Mouse (Mus musculus) NIH3T3 (cell line): Measurements from ENCODE around the gene Klf15.
A peak's percentile ranks its signal among the peaks of the same experiment; 100 is the strongest.

ENCODE experiments used
- DNase-seq: peaks from one replicate; pipeline ENCODE4 v3.0.0-alpha.2; 2012; ENCODE audit warnings: low read depth

Gene Klf15

DNA sequence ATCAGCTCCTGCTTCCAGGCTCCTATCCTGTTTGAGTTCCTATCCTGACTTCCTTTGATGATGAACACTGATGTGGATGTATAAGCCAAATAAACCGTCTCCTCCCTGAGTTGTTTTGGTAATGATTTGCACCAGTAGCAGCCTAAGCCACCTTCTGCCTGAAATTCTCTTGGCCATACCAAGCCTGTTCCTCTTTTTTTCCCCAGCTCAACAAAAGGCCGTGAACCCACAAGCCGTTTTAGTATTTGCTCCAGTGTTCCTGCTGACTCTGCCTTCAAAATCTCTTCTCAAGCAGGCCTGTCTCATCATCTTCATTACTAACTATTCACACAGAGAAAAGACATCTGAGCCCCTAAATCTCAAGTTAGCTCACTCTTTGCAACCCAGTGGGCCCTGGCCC lies 31.8 kb downstream of the Klf15 start:
- no peak for DNase-seq

DNA sequence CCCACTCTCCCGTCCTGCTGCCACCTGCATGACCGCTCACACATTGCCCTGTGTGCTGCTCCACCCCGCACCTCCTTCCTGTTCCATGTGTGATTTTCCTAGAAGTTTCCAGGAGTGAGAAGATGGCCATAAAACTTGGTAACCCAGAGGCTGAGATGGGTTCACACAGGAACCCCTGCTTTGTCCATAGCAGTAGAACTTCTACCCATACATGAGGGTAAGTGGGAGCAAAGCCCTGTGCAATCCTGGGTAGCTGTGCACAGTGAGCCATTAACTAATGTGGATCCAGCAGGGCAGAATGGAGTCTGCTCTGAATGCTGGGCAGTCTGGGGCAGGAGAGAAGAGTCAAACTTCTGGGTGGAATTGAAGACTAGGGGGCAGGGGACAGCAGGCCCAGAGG lies 32.2 kb downstream of the Klf15 start:
- DNase-seq: no peak

DNA sequence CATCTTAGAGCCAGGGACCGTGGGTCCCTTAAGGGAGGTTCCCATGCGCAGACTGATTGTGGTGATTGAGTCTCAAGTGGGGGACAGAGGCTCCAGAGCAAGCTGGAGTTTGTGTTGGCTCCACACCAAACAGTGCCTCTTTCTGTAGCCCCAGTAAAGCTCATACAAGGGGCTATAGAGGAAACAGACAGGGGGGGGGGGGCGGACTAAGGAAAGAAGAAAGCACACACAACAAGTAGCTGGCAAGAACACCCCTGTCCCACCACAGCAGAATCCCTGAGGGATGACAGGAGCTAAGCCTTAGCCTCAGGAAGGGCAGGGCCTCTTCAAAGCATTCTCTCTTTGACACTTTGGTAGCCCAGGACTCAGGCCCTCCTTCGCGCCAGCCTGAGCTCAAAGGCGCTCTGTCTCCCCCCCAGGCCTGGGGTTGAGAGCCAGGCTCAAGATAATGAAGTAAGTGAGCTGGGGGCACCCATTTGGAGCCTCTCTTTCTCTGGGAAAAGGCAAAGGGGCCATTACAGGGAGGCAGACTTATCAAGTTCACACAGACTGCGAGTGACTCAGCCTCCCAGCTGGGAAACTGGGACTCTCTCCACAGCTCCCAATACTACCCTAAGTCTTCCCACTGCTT lies 33.0 kb downstream of the Klf15 start:
- DNase-seq: peak; percentile 59

DNA sequence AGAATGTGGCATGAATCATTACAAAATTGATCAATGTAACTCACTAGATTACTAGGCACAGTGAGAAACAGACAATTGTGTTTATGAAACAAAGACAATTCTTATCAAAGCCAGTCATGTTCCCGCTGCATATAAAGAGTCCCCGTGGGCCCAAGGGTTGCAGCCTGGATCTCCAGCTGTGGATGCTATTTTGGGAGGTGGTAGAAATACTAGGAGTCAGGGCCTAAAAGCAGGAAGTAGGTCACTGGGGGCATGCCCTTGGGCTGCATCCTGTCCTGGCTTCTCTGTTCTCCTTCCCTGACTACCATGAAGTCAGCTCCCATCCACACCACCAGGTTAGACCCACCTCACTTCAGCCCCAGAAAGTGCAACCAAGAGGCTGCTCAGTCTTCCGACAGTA lies 33.8 kb downstream of the Klf15 start:
- no peak for DNase-seq

DNA sequence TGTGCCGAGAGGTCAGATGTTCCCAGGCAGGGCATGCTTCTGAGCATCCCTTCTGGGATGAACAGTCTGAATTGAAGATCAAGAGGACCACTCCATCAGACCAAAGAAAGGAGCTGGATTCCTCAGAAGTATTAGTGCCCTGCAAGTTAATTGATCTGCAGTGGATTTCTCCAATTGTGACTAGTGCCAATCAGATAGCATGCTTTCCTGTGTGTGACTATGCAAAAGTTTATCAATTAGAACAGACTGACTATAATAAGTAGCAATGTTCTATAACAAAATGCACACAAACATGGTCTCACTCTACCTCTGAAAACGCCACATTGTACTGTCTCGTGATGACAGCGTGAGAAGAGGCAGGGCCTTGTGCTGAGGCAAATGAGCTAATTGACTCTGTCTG lies 37.1 kb downstream of the Klf15 start:
- DNase-seq: no peak

DNA sequence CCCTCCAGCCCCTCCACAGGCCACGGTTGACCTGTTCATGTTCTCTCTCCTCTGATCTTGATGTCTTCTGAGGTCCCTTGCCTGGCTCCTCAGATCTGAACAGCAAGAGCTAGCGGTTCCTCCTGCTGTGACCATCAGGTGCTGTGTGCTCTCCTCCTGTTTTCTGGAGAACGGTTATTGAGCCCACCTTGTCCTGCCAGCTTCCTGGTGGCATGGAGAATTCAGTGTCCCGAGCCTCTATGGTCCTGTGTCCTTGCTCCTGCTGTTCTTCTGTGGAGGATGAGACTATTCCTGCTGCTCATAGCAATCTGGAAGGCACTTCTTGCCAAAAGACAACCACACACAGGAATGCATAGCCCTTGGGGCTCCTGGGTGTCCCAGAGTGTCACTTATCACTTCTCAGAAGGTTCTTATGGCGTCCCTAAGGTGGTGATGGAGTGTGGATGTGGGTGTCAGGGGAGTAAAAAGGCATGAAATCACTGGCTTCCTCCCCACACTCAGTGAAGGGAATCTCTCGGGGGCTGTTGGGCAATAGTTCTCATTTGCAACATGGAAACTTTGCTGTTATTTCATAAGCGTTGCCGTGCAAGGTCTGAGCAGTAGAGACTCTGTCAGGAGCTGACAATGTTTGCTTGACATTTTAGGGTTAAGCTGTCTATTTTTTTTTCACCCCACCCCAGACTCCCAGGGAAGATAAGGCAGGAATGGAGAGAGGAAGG lies 39.0 kb downstream of the Klf15 start:
- DNase-seq: peak; percentile 61

DNA sequence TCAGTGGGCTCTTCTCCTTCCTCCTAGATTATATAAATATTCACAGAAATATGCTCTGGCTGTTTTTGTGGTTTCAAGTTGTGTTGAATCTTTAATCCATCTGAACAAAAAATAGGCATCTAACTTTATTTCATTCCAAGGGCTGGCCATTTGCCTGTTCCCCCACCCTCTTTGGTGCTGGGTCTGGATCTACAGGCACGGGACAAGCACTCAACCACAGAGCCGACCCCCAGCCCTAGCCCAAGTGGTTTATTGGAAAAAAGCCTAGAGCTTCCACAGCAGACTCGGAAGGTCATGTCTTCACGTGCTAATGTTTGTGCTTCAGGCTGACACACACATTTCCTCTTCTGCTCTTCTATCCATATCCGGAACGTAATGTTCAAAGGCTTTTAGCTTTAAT lies 43.5 kb downstream of the Klf15 start:
- DNase-seq: peak; percentile 54

DNA sequence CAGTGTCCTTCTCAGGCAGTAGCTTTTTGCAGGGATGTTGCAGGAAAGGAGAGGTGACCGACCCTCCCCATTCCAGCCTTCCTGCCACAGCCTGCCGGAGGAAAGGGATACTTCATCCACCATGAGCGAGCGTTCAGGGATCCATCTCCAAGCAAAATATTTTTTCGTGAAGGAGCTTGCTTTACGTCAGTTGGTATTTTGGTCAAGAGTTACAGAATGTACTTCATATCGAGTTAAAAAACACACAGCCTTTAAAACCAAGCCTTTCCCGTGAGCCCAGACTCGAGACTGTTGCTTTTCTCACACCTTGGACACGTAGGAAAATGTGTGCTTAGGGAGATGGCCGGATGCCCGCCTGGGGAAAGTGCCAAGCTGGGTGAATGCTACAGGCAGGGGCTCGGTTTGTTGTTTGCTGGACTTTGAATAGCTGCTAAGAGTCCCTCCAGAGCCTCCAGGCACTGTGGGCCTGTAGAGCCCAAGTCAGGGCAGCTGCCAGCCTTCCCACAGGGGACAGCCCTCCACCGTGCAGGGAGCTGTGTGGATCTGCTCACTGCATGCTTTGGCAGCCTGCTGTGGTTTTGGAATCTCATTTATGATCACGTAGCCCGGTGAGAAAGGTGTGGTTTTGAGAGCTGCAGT lies 44.4 kb downstream of the Klf15 start:
- peak; percentile 77 for DNase-seq

DNA sequence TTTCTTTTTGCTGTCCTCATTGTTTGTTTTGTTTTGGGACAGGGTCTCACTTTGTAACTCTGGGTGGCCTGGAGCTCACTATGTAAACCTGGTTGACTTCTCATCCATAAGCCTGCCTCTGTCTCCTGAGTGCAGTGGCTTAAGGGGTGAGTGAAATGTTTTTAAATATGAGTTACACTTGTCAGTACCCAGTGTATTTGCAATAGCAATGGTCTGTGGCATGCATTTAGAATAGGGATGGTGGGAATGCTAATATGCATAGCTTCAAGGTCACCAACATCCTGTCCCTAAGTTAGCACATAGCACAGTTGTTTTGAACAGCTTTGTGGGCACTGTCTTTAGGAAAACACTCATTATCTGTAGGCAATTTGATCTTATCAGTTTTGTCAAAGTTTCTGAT lies 45.1 kb downstream of the Klf15 start:
- DNase-seq: no peak

DNA sequence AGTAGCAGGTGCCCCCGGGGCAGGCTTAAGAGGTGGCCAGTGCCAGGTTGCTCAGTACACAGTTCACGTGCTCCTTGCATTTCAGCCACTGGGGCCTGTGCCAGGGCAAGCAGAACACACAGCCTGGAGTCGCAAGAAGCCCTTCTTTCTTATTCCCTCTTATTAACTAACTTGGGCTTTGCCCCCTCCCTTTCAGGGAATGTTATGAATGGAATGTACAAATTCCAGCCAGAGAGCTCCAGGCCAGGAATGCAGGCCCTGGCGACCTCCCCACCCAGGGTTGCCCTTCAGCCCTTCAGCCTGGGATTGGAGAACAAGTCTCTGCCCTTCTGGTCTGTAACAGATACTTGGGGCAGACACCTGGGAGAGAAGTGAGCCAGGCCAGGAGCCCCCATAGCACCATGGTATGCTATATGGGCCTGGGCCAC lies 45.8 kb downstream of the Klf15 start:
- DNase-seq: peak; percentile 44

DNA sequence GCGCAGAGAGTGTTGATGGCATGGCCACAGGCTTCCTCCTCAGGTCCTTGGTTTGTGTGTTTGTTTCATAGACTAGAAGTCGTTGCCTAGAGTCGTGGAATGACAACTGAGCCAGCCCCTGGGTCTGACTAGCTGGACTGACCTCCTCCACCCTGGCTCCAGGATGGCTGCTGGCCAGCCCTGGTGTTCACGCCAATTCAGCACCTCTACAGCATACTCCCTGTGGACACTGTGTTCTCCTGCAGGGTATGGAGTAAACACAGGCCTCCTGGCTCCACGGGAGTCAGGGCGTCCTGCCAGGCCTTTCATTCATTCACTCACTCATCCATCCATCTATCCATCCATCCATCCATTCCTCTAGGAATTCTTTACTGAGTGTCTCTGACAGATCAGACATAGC lies 46.7 kb downstream of the Klf15 start:
- DNase-seq: peak; percentile 66

DNA sequence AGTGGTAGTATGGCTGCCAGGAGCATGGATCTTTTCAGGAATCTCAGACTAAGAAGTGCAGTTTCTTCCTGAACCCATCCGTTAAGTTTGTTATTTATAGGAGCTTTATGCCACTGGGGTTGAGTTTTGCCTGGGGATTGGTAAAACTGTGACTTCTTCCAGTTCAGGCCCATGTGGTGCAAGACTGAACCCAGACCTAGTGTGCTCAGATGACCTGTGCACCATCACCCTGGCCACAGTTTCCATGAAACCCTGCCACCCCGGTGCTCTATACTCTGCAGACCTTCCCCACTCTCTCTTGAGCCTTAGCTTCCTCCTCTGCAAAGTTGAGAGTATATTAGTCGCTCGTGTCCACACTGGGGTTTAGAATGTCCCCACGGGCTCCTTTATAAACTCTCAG lies 50.0 kb downstream of the Klf15 start:
- DNase-seq: no peak

DNA sequence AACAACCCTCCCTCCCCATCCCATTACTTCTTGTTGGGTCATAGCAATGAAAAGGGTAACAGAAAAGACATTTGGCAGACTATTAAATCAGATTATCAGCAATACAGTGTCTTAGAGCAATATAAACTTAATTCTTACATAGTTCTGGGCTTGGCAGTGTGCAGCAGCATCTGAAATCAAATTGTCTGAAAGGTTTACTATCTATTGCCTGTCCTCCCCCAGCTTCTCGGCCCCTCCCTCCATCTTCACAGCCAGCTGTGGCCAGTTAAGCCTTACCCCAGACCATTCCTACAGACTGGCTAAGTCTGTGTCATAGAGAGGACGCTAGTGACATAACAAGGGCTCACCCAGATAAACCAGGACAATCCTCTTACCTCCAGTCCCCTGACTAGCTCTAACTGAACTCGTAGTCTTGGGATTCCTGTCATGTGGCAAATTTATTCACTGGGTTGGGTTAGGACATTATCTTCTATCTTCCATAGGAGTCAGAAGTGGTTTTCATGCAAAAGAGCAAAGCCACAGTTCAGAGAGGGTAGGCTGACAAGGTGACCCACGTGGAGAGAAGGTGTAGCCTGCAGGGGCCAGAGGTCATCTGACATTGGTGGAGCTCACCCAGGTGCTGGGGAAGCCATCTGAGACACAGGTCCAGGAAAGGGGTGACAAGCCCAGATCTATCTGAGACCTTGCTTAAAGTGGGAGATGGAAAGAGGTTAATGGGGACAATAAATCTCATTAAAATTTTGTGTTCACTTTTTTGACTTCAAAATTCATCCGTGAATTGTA lies 50.9 kb downstream of the Klf15 start:
- no peak for DNase-seq

DNA sequence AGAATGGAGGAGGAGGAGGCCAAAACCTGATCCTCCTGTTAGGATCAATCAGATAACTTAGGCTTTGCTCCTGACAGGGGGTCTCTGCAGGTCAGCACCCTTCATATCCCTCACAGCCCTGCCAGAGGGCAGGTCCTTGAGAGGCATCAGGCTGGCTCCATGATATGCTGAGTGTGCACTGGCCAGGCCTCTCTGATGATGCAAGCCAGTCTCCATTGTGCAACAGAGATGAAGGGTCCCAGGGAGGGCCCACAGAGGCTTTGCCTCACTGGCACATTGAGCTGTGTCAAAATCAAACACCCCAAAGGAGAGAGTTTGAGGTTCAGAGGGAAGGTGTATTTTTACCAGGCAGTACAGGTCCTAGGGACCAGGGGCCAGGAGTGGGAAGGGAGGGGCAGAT lies 52.0 kb downstream of the Klf15 start:
- DNase-seq: peak; percentile 38

DNA sequence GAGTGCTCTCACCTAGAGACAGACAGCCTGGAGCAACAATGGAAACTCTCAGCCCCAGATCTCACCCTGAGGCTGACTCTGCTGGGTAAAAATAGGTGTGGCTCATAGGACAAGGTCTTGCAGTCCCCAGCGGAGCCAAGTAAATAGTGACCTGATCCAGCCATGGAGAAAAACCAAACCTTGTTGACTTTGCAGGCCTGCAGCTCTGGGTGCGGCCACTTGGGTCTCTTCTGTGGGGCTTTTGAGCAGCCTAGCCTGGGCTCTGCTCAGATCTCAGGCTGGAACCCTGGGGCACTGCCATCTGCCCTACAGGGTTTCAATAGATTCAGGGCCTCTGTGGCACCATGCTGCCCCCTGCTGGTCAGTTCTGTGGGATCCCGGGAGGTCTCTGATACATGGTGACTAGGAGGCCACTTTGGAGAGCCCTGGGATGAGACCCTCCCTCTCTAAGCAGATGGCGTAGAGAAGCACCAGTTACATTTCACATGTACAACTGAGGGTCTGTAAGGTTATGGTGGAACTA lies 52.6 kb downstream of the Klf15 start:
- DNase-seq: peak; percentile 87

DNA sequence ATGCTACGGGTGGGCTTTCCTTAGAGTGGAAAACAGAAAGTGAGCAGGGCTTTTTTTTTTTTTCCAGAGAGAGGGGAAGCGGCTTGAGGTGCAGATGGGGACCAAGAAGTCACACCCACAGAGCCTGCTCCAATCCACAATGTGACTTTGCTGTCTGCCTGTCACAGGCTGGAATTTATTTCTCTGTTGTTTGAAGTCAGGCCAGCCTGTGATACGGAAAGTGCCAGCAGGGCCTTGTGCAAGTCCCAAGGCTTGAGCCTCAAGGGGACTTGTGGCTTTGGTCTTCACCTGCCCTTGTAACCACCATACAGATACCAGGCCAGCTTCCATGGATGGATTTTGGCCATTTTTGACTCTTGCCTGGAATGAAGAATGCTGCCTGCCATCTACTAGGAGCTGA lies 56.5 kb downstream of the Klf15 start:
- no peak for DNase-seq

DNA sequence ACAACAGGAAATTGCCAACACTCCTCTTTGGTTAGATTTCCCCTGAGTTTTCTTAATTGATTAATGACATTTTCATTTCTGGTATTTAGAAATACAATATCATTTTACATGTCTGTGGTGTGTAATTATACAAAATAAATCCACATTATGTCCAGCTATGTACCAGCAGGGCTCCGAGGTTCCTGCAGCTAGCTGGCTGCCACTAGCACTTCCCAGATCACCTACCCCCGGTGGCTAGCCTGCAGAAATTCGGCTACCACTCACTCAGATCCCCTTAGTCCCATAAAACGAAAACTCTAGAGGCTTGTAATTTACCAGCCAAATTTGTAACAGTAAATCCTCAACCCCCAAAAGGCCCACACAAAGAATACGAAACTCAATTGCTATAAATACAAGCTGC lies 57.0 kb downstream of the Klf15 start:
- no peak for DNase-seq
